Mouse (Mus musculus) v-Abl transformed pro-B cells (cell line): ENCODE results near the gene Fam222b.

Experiments
- in situ Hi-C, 2 experiments: fragments of 400-800 bp; cut with MboI; formaldehyde crosslinking; loops; one replicate each; pipeline ENCODE4 v1.15.1; 2025; ENCODE audit not compliant: unreplicated experiment in 2 of 2

Fam222b gene

GRCm38 (mm10) chr11:78086925-78087479 is 7.5 kb upstream of the Fam222b start:
- in situ Hi-C loops: no loop called here

GRCm38 (mm10) chr11:78087756-78088281 is 6.6 kb upstream of the Fam222b start:
- in situ Hi-C loops: no loop called here

DNA sequence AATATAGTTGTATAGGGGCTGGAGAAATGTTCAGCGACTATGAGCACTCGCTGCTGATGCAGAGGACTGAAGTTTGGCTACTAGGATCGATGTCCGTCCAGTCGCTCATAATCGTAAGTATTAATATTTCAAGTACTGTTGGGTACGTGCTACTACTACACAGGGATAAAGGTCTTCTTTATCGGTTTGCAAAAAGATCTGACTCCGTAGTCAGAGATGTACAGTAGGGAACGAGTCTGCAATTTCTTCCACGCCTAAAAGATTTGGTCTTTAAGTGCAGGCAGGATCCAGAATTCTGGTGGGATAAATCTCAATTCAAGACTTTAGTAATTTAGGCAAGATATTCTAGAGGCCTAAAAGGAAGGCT is 340 bp upstream of the Fam222b start:
- in situ Hi-C loops: no loop called here

DNA sequence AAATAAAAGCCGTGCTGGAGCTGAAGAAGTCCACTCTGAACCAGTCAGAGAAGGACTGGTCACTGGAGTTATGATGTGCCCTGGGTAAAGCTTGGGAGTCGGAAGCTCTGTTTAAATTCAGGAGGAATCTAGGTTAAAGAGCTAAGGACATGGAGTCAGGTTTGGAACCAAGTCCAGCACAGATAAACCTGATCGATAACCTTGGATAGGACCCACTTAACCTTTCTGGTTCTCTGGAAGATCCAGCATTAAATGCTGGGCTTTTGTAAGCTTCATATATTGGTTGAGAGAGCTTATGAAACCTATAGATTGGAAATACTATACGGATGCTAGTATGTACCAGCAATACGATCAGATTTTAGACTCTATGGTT is 670 bp downstream of the Fam222b start:
- in situ Hi-C loops: no loop called here

GRCm38 (mm10) chr11:78097077-78097476 is 2.6 kb downstream of the Fam222b start:
- in situ Hi-C loops: no loop called here

- in situ Hi-C loops: no loop called here
Measured at GRCm38 (mm10) chr11:78100746-78101145, 6.3 kb downstream of the Fam222b start.

DNA sequence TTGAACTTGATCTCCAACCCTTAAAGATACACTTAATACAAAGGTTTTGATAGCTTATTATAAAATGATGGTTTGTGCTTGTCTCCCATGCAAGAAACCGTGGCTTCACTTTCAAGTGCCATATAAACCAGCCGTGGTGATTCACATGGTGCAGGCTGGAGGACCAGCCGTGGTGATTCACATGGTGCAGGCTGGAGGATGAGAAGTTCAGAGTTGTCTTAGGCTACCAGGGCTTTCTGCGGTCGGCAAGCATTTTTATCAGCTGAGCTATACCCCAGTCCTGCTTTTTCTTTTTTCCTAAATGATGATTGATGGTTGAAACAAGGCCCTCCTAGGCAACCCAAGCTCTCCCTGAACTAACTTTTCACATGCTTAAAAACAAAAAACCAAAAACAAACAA is 7.7 kb downstream of the Fam222b start:
- in situ Hi-C loops: no loop called here

GRCm38 (mm10) chr11:78102958-78103747 is 8.7 kb downstream of the Fam222b start:
- in situ Hi-C loops: no loop called here

GRCm38 (mm10) chr11:78104501-78104900 is 10.0 kb downstream of the Fam222b start:
- in situ Hi-C loops: no loop called here

GRCm38 (mm10) chr11:78113616-78114015 is 19.2 kb downstream of the Fam222b start:
- in situ Hi-C loops: no loop called here

- in situ Hi-C loops: no loop called here
Measured at GRCm38 (mm10) chr11:78114676-78115366, 20.4 kb downstream of the Fam222b start.

DNA sequence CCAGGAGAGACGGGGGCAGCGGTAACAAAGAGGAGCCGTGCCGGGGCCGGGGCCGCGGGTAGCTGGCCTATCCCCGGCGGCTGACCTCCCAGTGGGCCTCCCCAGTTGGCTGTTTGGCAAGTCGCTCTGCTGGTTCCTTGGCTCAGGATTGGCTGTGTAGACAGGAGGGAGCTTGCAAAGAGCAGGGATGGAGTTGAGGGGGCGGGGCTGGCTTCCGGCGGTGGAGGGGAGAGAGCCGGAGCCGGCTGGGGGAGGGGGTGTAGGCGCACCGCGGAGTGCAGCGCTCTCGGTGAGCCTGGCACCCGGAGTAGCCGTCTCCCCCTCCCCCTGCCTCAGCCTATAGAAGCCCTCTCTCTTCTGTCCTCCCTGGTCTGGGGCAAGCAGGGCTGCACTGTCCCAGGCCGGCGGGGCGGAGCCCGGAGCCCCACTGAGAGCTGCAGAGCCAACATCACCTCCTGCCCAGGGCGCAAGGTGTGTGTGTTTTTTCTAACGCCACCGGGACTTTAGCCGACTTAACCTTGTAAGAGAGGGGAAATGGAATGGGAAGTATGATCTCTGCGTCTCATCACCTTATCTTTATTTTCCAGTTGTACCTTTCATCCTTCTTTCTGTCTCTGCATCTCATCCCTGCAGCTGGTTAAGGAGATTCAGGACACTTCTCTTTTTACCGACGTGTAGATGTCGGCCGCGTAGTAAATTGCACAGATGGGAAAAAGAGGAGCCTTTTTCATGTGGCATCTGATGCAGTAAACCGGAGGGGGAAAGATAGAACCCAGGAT is 21.1 kb downstream of the Fam222b start:
- in situ Hi-C loops: no loop called here

DNA sequence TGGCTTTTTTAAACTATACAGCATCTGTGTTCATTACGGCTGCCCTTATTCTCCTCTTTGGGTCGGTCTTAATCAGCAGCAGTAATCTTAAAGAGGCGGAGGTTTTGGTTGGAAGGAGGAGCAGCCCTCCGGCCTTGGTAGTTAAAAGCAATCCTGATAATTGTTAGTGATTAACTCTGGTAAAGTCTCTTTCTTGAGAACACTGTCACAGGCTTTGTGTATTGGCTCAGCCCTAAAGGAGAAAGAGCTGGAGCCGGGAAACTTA is 21.6 kb downstream of the Fam222b start:
- in situ Hi-C loops: no loop called here

- in situ Hi-C loops: no loop called here
Measured at GRCm38 (mm10) chr11:78118467-78118866, 24.0 kb downstream of the Fam222b start.

DNA sequence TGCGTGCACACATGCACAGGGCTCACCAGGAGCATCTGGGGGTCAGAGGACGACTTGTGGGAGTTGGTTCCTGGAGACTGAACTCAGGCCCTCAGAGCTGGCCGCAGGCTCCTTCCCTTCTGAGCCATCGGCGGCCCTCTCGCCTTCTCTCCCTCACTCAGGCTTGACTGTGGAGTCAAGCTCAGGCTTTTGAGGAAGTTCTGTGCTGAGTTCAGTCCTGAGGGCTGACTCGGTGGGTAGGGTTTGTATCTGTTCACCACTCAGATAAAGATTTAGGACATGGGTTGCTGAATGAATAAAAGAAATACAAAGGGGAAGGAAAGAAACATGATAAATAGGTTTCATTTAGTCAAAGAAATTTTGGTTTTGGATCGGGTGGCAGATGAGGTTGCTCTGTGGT is 25.4 kb downstream of the Fam222b start:
- in situ Hi-C loops: no loop called here

- in situ Hi-C loops: no loop called here
Measured at GRCm38 (mm10) chr11:78121176-78121575, 26.7 kb downstream of the Fam222b start.

DNA sequence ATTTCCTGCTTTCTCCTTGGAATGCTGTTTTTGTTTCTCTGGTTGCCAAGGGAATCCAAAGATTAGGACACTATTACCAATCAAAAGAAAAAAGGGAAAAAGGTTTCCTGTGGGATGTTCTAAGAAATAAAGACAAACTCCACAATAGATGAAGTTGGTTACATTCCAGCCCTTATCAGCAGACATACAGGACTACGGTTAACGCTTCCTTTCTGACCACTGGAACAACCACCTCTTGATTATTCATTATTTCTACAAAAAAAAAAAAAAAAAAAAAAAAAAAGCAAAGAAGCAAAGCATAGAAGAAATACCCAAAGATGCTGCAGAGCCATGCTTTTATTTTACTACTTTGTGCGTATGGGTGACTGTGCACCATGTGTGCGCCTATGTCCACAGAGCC is 28.4 kb downstream of the Fam222b start:
- in situ Hi-C loops: no loop called here

GRCm38 (mm10) chr11:78123782-78124181 is 29.3 kb downstream of the Fam222b start:
- in situ Hi-C loops: no loop called here

GRCm38 (mm10) chr11:78125691-78126090 is 31.2 kb downstream of the Fam222b start:
- in situ Hi-C loops: no loop called here

- in situ Hi-C loops: no loop called here
Measured at GRCm38 (mm10) chr11:78126739-78127138, 32.3 kb downstream of the Fam222b start.

DNA sequence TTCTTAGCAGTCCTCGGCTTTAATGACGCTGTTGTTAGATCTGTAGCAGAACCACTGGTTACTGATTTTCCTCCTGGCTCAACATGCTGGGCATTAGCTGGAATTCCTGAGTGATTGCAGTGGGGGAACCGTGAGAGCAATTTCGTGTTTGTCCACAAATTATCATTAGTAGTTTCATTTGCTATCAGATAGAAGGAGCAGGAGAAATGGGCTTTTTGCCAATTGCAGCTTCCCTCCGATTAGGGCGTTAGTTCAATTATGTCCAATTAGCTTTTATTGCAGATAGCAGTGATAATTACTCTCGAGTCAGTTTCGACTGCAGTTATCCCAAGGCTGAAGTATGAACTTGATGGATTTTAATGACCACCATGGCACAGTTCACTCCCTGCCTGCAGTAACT is 35.0 kb downstream of the Fam222b start:
- in situ Hi-C loops: no loop called here
